Mouse (Mus musculus): Measurements from ENCODE around the gene Pcyt2. TPM values are rescaled to one million over a fixed set of nuclear protein-coding genes. Genes with fewer than 3 reads are reported as not detected.

Gene Pcyt2
- polyA plus RNA-seq (2012; rRNA removed; ENCODE audit: low replicate concordance), result 202 and 224 TPM in 2 replicates

GRCm38 (mm10) chr11:120617519-120618112 is at the start of gene Pcyt2:
Pcyt2 (minus strand) TSS chr11:120617936.

GRCm38 (mm10) chr11:120661076-120661460 is 43.3 kb upstream of the Pcyt2 start, which contains the start of gene Notum:
Notum (minus strand) TSS chr11:120661175.

GRCm38 (mm10) chr11:120648001-120648476 is 30.3 kb upstream of the Pcyt2 start, which contains the start of gene Myadml2:
Myadml2 (minus strand) TSS chr11:120648158.

GRCm38 (mm10) chr11:120643601-120643987 is 25.9 kb upstream of the Pcyt2 start, which contains the start of gene Pycr1:
Pycr1 (minus strand) TSS chr11:120643769.

GRCm38 (mm10) chr11:120633520-120634343 is 16.0 kb upstream of the Pcyt2 start, which contains the start of gene Mafg:
Mafg (minus strand) TSS chr11:120633600.

GRCm38 (mm10) chr11:120625152-120625775 is 7.5 kb upstream of the Pcyt2 start, which contains the start of gene Sirt7:
Sirt7 (minus strand) TSS chr11:120625240.

GRCm38 (mm10) chr11:120608241-120609034 is 9.3 kb downstream of the Pcyt2 start, which contains the start of gene Npb:
Npb (plus strand) TSS chr11:120608477.

GRCm38 (mm10) chr11:120598283-120598989 is 19.3 kb downstream of the Pcyt2 start, which contains the start of the genes Alyref and Anapc11:
Alyref (minus strand) TSS chr11:120598365.
Anapc11 (plus strand) TSS chr11:120598421.

GRCm38 (mm10) chr11:120581490-120582267 is 36.1 kb downstream of the Pcyt2 start, which contains the start of gene Arhgdia:
Arhgdia (minus strand) TSS chr11:120581624.

GRCm38 (mm10) chr11:120572752-120573584 is 44.8 kb downstream of the Pcyt2 start, which contains the start of gene P4hb:
P4hb (minus strand) TSS chr11:120573253.

Other genes with a start within 250 kb of the Pcyt2 start
- 33.9 and 79.5 TPM in 2 replicates for gene Faap100, start 239.2 kb downstream of the Pcyt2 start, polyA plus RNA-seq (2012; rRNA removed; ENCODE audit: low replicate concordance)
- gene Nploc4, start 180.2 kb downstream of the Pcyt2 start, polyA plus RNA-seq (2012; rRNA removed; ENCODE audit: low replicate concordance), result 67.6 and 68.3 TPM in 2 replicates
- gene Tspan10, start 175.3 kb downstream of the Pcyt2 start, polyA plus RNA-seq (2012; rRNA removed; ENCODE audit: low replicate concordance), result 0.09 TPM in 1 of 2 replicates, not detected in the other
- gene Pde6g, start 164.4 kb downstream of the Pcyt2 start, polyA plus RNA-seq (2012; rRNA removed; ENCODE audit: low replicate concordance), result 0.70 and 1.1 TPM in 2 replicates
- 27.4 and 32.4 TPM in 2 replicates for gene Oxld1, start 159.9 kb downstream of the Pcyt2 start, polyA plus RNA-seq (2012; rRNA removed; ENCODE audit: low replicate concordance)
- gene Ccdc137, start 159.8 kb downstream of the Pcyt2 start, polyA plus RNA-seq (2012; rRNA removed; ENCODE audit: low replicate concordance), result 15.0 and 26.0 TPM in 2 replicates
- gene Arl16, start 150.3 kb downstream of the Pcyt2 start, polyA plus RNA-seq (2012; rRNA removed; ENCODE audit: low replicate concordance), result 29.0 and 40.5 TPM in 2 replicates
- gene Mrpl12, start 133.3 kb downstream of the Pcyt2 start, polyA plus RNA-seq (2012; rRNA removed; ENCODE audit: low replicate concordance), result 108 and 111 TPM in 2 replicates
- 651 and 925 TPM in 2 replicates for gene Slc25a10, start 126.1 kb downstream of the Pcyt2 start, polyA plus RNA-seq (2012; rRNA removed; ENCODE audit: low replicate concordance)
- gene Gcgr, start 87.2 kb downstream of the Pcyt2 start, polyA plus RNA-seq (2012; rRNA removed; ENCODE audit: low replicate concordance), result 1.3 and 3.8 TPM in 2 replicates
- 157 and 174 TPM in 2 replicates for gene Mcrip1, start 68.2 kb downstream of the Pcyt2 start, polyA plus RNA-seq (2012; rRNA removed; ENCODE audit: low replicate concordance)
- gene Ppp1r27, start 66.8 kb downstream of the Pcyt2 start, polyA plus RNA-seq (2012; rRNA removed; ENCODE audit: low replicate concordance), result not detected in 2 replicates
- gene P4hb, start 44.7 kb downstream of the Pcyt2 start, polyA plus RNA-seq (2012; rRNA removed; ENCODE audit: low replicate concordance), result 212 and 315 TPM in 2 replicates
- 706 and 742 TPM in 2 replicates for gene Arhgdia, start 36.3 kb downstream of the Pcyt2 start, polyA plus RNA-seq (2012; rRNA removed; ENCODE audit: low replicate concordance)
- 26.4 and 41.1 TPM in 2 replicates for gene Alyref, start 19.6 kb downstream of the Pcyt2 start, polyA plus RNA-seq (2012; rRNA removed; ENCODE audit: low replicate concordance)
- 102 and 121 TPM in 2 replicates for gene Anapc11, start 19.5 kb downstream of the Pcyt2 start, polyA plus RNA-seq (2012; rRNA removed; ENCODE audit: low replicate concordance)
- gene Npb, start 9.5 kb downstream of the Pcyt2 start, polyA plus RNA-seq (2012; rRNA removed; ENCODE audit: low replicate concordance), result 0.39 and 2.5 TPM in 2 replicates
- gene Sirt7, start 7.3 kb upstream of the Pcyt2 start, polyA plus RNA-seq (2012; rRNA removed; ENCODE audit: low replicate concordance), result 63.3 and 73.1 TPM in 2 replicates
- 53.4 and 67.3 TPM in 2 replicates for gene Mafg, start 15.7 kb upstream of the Pcyt2 start, polyA plus RNA-seq (2012; rRNA removed; ENCODE audit: low replicate concordance)
- 8.3 and 23.9 TPM in 2 replicates for gene Pycr1, start 25.8 kb upstream of the Pcyt2 start, polyA plus RNA-seq (2012; rRNA removed; ENCODE audit: low replicate concordance)
- gene Myadml2, start 30.2 kb upstream of the Pcyt2 start, polyA plus RNA-seq (2012; rRNA removed; ENCODE audit: low replicate concordance), result 0.14 TPM in 1 of 2 replicates, not detected in the other
- gene Notum, start 43.2 kb upstream of the Pcyt2 start, polyA plus RNA-seq (2012; rRNA removed; ENCODE audit: low replicate concordance), result 5.0 TPM in 1 of 2 replicates, not detected in the other
- 89.5 and 105 TPM in 2 replicates for gene Aspscr1, start 55.0 kb upstream of the Pcyt2 start, polyA plus RNA-seq (2012; rRNA removed; ENCODE audit: low replicate concordance)
- 89.1 and 110 TPM in 2 replicates for gene Cenpx, start 95.8 kb upstream of the Pcyt2 start, polyA plus RNA-seq (2012; rRNA removed; ENCODE audit: low replicate concordance)
- gene Lrrc45, start 96.0 kb upstream of the Pcyt2 start, polyA plus RNA-seq (2012; rRNA removed; ENCODE audit: low replicate concordance), result 30.1 and 63.6 TPM in 2 replicates
- 16.6 and 55.7 TPM in 2 replicates for gene Rac3, start 103.5 kb upstream of the Pcyt2 start, polyA plus RNA-seq (2012; rRNA removed; ENCODE audit: low replicate concordance)
- gene Dcxr, start 109.3 kb upstream of the Pcyt2 start, polyA plus RNA-seq (2012; rRNA removed; ENCODE audit: low replicate concordance), result 141 and 144 TPM in 2 replicates
- 204 and 309 TPM in 2 replicates for gene Cbr2, start 114.2 kb upstream of the Pcyt2 start, polyA plus RNA-seq (2012; rRNA removed; ENCODE audit: low replicate concordance)
- 0.50 and 9.3 TPM in 2 replicates for gene Hmga1b, start 144.9 kb upstream of the Pcyt2 start, polyA plus RNA-seq (2012; rRNA removed; ENCODE audit: low replicate concordance)
- 57.4 and 75.5 TPM in 2 replicates for gene Rfng, start 166.3 kb upstream of the Pcyt2 start, polyA plus RNA-seq (2012; rRNA removed; ENCODE audit: low replicate concordance)
- gene Gps1, start 166.3 kb upstream of the Pcyt2 start, polyA plus RNA-seq (2012; rRNA removed; ENCODE audit: low replicate concordance), result 171 and 257 TPM in 2 replicates
- 33.0 and 52.4 TPM in 2 replicates for gene Dus1l, start 178.5 kb upstream of the Pcyt2 start, polyA plus RNA-seq (2012; rRNA removed; ENCODE audit: low replicate concordance)
- gene Fasn, start 206.6 kb upstream of the Pcyt2 start, polyA plus RNA-seq (2012; rRNA removed; ENCODE audit: low replicate concordance), result 8,340 and 15,875 TPM in 2 replicates